Mouse (Mus musculus): ENCODE results near the gene Prkca. TPM values are rescaled to one million over a fixed set of nuclear protein-coding genes. Genes with fewer than 3 reads are reported as not detected.

Gene Prkca
- total and polyA plus RNA-seq, 3 experiments = 15.3 to 30.9 (median 19.9) TPM

GRCm38 (mm10) chr11:108079946-108080650, 263.6 kb downstream of the Prkca start:
- peaks cover 5 to 26% of the 10 kb centered on the region in 2 experiments for H3K4me1 ChIP-seq (ENCODE audit: control insufficient read depth in 1 of 2, insufficient read depth in 2 of 2, low read length in 2 of 2)
- no peaks in the 10 kb centered on the region for H3K79me2 ChIP-seq (ENCODE audit: control insufficient read depth, insufficient read depth, low read length, poor library complexity)
- H3K36me3 ChIP-seq (ENCODE audit: control insufficient read depth in 1 of 2, insufficient read depth in 2 of 2, low read length in 2 of 2) = peaks cover 0 to 28% of the 10 kb centered on the region in 2 experiments; a peak in 2 of 4 replicates
- no peaks in the 10 kb centered on the region for H3K9me3 ChIP-seq (replicated peaks; ENCODE audit: insufficient read depth, low read length)
- H3K4me3 ChIP-seq (ENCODE audit: control insufficient read depth in 1 of 2, insufficient read depth in 1 of 2, low read depth in 2 of 2, low read length in 2 of 2) = no peak overlapping the region
- no peak overlapping the region for H3K9ac ChIP-seq (ENCODE audit: control insufficient read depth, low read depth, low read length, poor library complexity, severe bottlenecking)
- DNase-seq (ENCODE audit: low read depth, low spot score) = no peak
- peak overlapping the region; percentile 17 for H3K27ac ChIP-seq (ENCODE audit: control insufficient read depth, low read depth, low read length)
- no peaks in the 10 kb centered on the region for H3K27me3 ChIP-seq (ENCODE audit: control insufficient read depth in 1 of 2, insufficient read depth in 2 of 2, low read length in 2 of 2)
- TF ChIP-seq KAT2A (conservative IDR thresholded peaks at IDR 0.05; ENCODE audit: low read depth, low read length) (no peak), TAL1 (IDR thresholded peaks at IDR 0.05; ENCODE audit: low read length) (no peak), MXI1 (IDR thresholded peaks at IDR 0.05; ENCODE audit: low read depth, low read length) (no peak), GATA1 (IDR thresholded peaks at IDR 0.05; ENCODE audit: low read depth, low read length) (no peak), USF1 (IDR thresholded peaks at IDR 0.05; ENCODE audit: low read depth, low read length) (no peak), JUND (IDR thresholded peaks at IDR 0.05; ENCODE audit: low read depth, low read length) (no peak), UBTF (IDR thresholded peaks at IDR 0.05; ENCODE audit: borderline replicate concordance, insufficient read depth, low read depth, low read length) (no peak), MYB (IDR thresholded peaks at IDR 0.05; ENCODE audit: low read depth, low read length) (no peak), ZNF384 (IDR thresholded peaks at IDR 0.05; ENCODE audit: low read depth, low read length) (no peak), POLR2AphosphoS5 (IDR thresholded peaks at IDR 0.05; ENCODE audit: borderline replicate concordance, low read depth, low read length) (no peak), ZKSCAN1 (IDR thresholded peaks at IDR 0.05; ENCODE audit: low read depth, low read length) (no peak), CHD1 (IDR thresholded peaks at IDR 0.05; ENCODE audit: low read depth, low read length) (no peak), RCOR1 (IDR thresholded peaks at IDR 0.05; ENCODE audit: low read depth, low read length) (no peak), HCFC1 (IDR thresholded peaks at IDR 0.05; ENCODE audit: low read depth, low read length) (no peak), RAD21 (IDR thresholded peaks at IDR 0.05; ENCODE audit: low read depth, low read length) (no peak)

GRCm38 (mm10) chr11:108079454-108079853, 264.3 kb downstream of the Prkca start:
- peaks cover 5 to 26% of the 10 kb centered on the region in 2 experiments for H3K4me1 ChIP-seq (ENCODE audit: control insufficient read depth in 1 of 2, insufficient read depth in 2 of 2, low read length in 2 of 2)
- H3K79me2 ChIP-seq (ENCODE audit: control insufficient read depth, insufficient read depth, low read length, poor library complexity) = no peaks in the 10 kb centered on the region
- H3K9me3 ChIP-seq (replicated peaks; ENCODE audit: insufficient read depth, low read length) = no peaks in the 10 kb centered on the region
- H3K27ac ChIP-seq (ENCODE audit: control insufficient read depth, low read depth, low read length) = peak overlapping the region; percentile 17
- no peaks in the 10 kb centered on the region for H3K27me3 ChIP-seq (ENCODE audit: control insufficient read depth in 1 of 2, insufficient read depth in 2 of 2, low read length in 2 of 2)
- H3K4me3 ChIP-seq (ENCODE audit: control insufficient read depth in 1 of 2, insufficient read depth in 1 of 2, low read depth in 2 of 2, low read length in 2 of 2) = no peak overlapping the region
- peaks cover 0 to 28% of the 10 kb centered on the region in 2 experiments; a peak in 2 of 4 replicates for H3K36me3 ChIP-seq (ENCODE audit: control insufficient read depth in 1 of 2, insufficient read depth in 2 of 2, low read length in 2 of 2)
- H3K9ac ChIP-seq (ENCODE audit: control insufficient read depth, low read depth, low read length, poor library complexity, severe bottlenecking) = no peak overlapping the region
- DNase-seq (ENCODE audit: low read depth, low spot score) = peak; percentile 84
- peak; percentile 84 for TF ChIP-seq TAL1 (IDR thresholded peaks at IDR 0.05; ENCODE audit: low read length)
- no peak for TF ChIP-seq MYB (IDR thresholded peaks at IDR 0.05; ENCODE audit: low read depth, low read length)
- peak; percentile 81 for TF ChIP-seq GATA1 (IDR thresholded peaks at IDR 0.05; ENCODE audit: low read depth, low read length)
- TF ChIP-seq JUND (IDR thresholded peaks at IDR 0.05; ENCODE audit: low read depth, low read length) = 0 out of 2 replicates have a peak, but pooled peaks have one; percentile 23
- peak; percentile 57 for TF ChIP-seq RCOR1 (IDR thresholded peaks at IDR 0.05; ENCODE audit: low read depth, low read length)
- no peak for TF ChIP-seq MAZ (IDR thresholded peaks at IDR 0.05; ENCODE audit: low read depth, low read length)
- TF ChIP-seq ETS1 (IDR thresholded peaks at IDR 0.05; ENCODE audit: low read depth, low read length) = peak; percentile 39; the same call in 1 of the 2 replicates
- TF ChIP-seq KAT2A (conservative IDR thresholded peaks at IDR 0.05; ENCODE audit: low read depth, low read length) = no peak
- TF ChIP-seq SMC3 (IDR thresholded peaks at IDR 0.05; ENCODE audit: low read depth, low read length) = no peak
- peak; percentile 74 for TF ChIP-seq TCF12 (IDR thresholded peaks at IDR 0.05; ENCODE audit: low read depth, low read length)
- TF ChIP-seq EP300 (IDR thresholded peaks at IDR 0.05; ENCODE audit: low read depth in 1 of 2, low read length in 2 of 2) = peak; percentile 83 to 94

Data from MEL (cell line).